In the genomic region with DNA sequence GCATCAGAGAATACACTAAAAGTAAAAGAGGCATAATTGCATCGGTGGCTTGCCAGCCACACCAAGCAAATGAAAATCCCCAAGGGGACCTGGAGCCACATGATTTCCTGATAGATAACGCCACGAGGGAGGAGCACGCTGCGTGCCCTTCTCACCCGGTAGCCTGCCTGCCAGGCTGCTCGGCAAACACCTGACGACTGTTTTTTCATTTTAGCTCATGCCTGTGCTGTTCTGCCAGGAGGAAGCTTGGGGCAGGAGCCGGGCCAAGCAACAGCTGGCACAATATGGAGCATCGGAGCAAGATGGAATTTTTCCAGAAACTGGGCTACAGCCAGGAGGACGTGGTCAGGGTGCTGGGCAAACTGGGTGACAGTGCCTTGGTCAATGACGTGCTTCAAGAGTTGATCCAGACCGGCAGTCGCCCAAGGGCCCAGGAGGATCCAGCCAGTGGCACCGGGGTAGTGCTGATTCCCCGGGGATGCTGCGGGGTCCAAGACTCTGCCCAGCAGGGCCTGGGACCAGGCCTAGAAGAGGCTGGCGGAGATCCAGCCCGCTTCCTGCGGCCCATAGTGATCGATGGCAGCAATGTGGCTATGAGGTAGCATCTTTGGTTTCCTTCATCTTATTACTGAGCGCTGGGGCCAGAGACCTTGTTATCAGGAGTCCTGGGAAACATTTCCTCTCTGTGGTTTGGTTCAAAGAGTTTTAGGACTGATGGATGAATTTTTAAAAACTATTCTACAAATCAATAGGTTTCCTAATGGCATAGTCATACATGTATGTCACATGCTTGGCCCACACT, we compare ENCODE assay signal across 9 mouse cellular contexts. TPM values are rescaled to one million over a fixed set of nuclear protein-coding genes. Genes with fewer than 3 reads are reported as not detected.
A peak's percentile ranks its signal among the peaks of the same experiment; 100 is the strongest.
DNase-seq lines count a peak whose midpoint lies in the region; ATAC-seq and TF ChIP-seq lines count a peak whose summit lies in the region.
"Had no signal": no experiment of that assay in that cellular context is flagged by ENCODE, and none has a peak within 500 bp of the region (broad histone marks: within the 10 kb centered on the region; RNA-seq: fewer than 3 reads in every experiment).

No protein-coding gene starts in this region.

- H3K9ac ChIP-seq in midbrain, postnatal 0 days (replicated peaks; ENCODE audit: low read length, poor library complexity, severe bottlenecking), result no peak overlapping the region
- H3K9ac ChIP-seq: forebrain, embryonic 13.5 days had no signal

- WGBS in midbrain, postnatal 0 days, result 78% methylated on average over 22 of the region's 22 CpGs
- WGBS in midbrain, embryonic 10.5 days, result 90% methylated on average over 22 of the region's 22 CpGs
- 27% methylated on average over 22 of the region's 22 CpGs for WGBS in bone marrow, adult 2 months
- WGBS in kidney, adult 2 months, result 77% methylated on average over 22 of the region's 22 CpGs

- H3K9me3 ChIP-seq in midbrain, postnatal 0 days (ENCODE audit: low read length), result no peaks in the 10 kb centered on the region
- no peaks in the 10 kb centered on the region for H3K9me3 ChIP-seq in midbrain, embryonic 10.5 days (replicated peaks)
- H3K9me3 ChIP-seq: forebrain, embryonic 13.5 days had no signal

- no peak overlapping the region for H3K4me3 ChIP-seq in midbrain, postnatal 0 days (ENCODE audit: low read depth, low read length)
- no peak overlapping the region for H3K4me3 ChIP-seq in midbrain, embryonic 10.5 days
- H3K4me3 ChIP-seq in bone marrow, adult 2 months (replicated peaks; ENCODE audit: control insufficient read depth, low read depth, low read length), result no peak overlapping the region
- H3K4me3 ChIP-seq in kidney, adult 2 months (ENCODE audit: insufficient read depth, low read depth, low read length), result no peak overlapping the region
- H3K4me3 ChIP-seq: forebrain, embryonic 13.5 days had no signal

- no peak overlapping the region for H3K27ac ChIP-seq in midbrain, postnatal 0 days (ENCODE audit: low read depth, low read length)
- no peak overlapping the region for H3K27ac ChIP-seq in midbrain, embryonic 10.5 days (replicated peaks)
- peak overlapping the region; percentile 48 for H3K27ac ChIP-seq in bone marrow, adult 2 months (ENCODE audit: control insufficient read depth, insufficient read depth, low read depth, low read length, poor library complexity)
- no peak overlapping the region for H3K27ac ChIP-seq in kidney, adult 2 months (ENCODE audit: insufficient read depth, low read depth, low read length)
- H3K27ac ChIP-seq: forebrain, embryonic 13.5 days had no signal

- no peak for TF ChIP-seq CTCF in midbrain, postnatal 0 days (IDR thresholded peaks at IDR 0.05)
- TF ChIP-seq CTCF in bone marrow, adult 2 months (IDR thresholded peaks at IDR 0.05; ENCODE audit: control insufficient read depth, insufficient read depth, low read length), result no peak
- no peak for TF ChIP-seq CTCF in kidney, adult 2 months (conservative IDR thresholded peaks at IDR 0.05; ENCODE audit: insufficient read depth, insufficient read length, low read depth, low read length)

- no peak for TF ChIP-seq POLR2A in bone marrow, adult 2 months (IDR thresholded peaks at IDR 0.05; ENCODE audit: borderline replicate concordance, control insufficient read depth, low read depth, low read length)
- TF ChIP-seq POLR2A in kidney, adult 2 months (IDR thresholded peaks at IDR 0.05; ENCODE audit: low read depth, low read length), result no peak

- H3K36me3 ChIP-seq in midbrain, postnatal 0 days (ENCODE audit: insufficient read depth, low read length), result no peaks in the 10 kb centered on the region
- no peaks in the 10 kb centered on the region for H3K36me3 ChIP-seq in midbrain, embryonic 10.5 days
- H3K36me3 ChIP-seq in kidney, adult 2 months (ENCODE audit: control insufficient read depth, insufficient read depth, low read length), result no peaks in the 10 kb centered on the region

- no peak overlapping the region for H3K4me2 ChIP-seq in midbrain, postnatal 0 days (ENCODE audit: low read depth, low read length, poor library complexity, severe bottlenecking)
- H3K4me2 ChIP-seq: forebrain, embryonic 13.5 days had no signal

- H3K4me1 ChIP-seq in midbrain, postnatal 0 days (ENCODE audit: insufficient read depth, low read length), result no peaks in the 10 kb centered on the region
- no peaks in the 10 kb centered on the region for H3K4me1 ChIP-seq in midbrain, embryonic 10.5 days
- peaks cover 7% of the 10 kb centered on the region for H3K4me1 ChIP-seq in bone marrow, adult 2 months (ENCODE audit: control insufficient read depth, insufficient read depth, low read length)
- H3K4me1 ChIP-seq in kidney, adult 2 months (ENCODE audit: control insufficient read depth, insufficient read depth, low read length), result peaks cover 4% of the 10 kb centered on the region; the same call in 1 of the 2 replicates
- H3K4me1 ChIP-seq: forebrain, embryonic 13.5 days had no signal

- peak; percentile 45 for DNase-seq in midbrain, postnatal 0 days (ENCODE audit: low spot score)
- DNase-seq in midbrain, embryonic 10.5 days (ENCODE audit: low spot score), result no peak
- peak; percentile 43 for DNase-seq in gastrocnemius, postnatal 25 days
- peak; percentile 55 for DNase-seq in thymus, postnatal 25 days
- DNase-seq in kidney, adult 2 months, result no peak
- no peak for DNase-seq in layer of hippocampus, postnatal 36 days

- no peaks in the 10 kb centered on the region for H3K27me3 ChIP-seq in midbrain, postnatal 0 days (ENCODE audit: insufficient read depth, low read length)
- no peaks in the 10 kb centered on the region for H3K27me3 ChIP-seq in midbrain, embryonic 10.5 days (ENCODE audit: low read depth, poor library complexity, severe bottlenecking)
- H3K27me3 ChIP-seq in kidney, adult 2 months (replicated peaks; ENCODE audit: control insufficient read depth, insufficient read depth, low read length), result no peaks in the 10 kb centered on the region
- H3K27me3 ChIP-seq: forebrain, embryonic 13.5 days had no signal

- ATAC-seq in midbrain, postnatal 0 days (ENCODE audit: low FRiP score), result no peak
- ATAC-seq: forebrain, embryonic 13.5 days; midbrain, embryonic 16.5 days had no signal

RNA-seq across cellular contexts. Expression of a gene that starts 7.5 kb away (rescaled TPM):
- 0.14 and 0.16 TPM in 2 replicates for total RNA-seq in midbrain, postnatal 0 days (2014; rRNA removed)
- 0.20 and 0.34 TPM in 2 replicates for polyA plus RNA-seq in midbrain, postnatal 0 days (2015; fragmentation: Nextera tagmentation; extraction: Ambion mirVana)
- 0.02 TPM in 1 of 2 replicates, not detected in the other for polyA plus RNA-seq in midbrain, embryonic 10.5 days (2016; fragmentation: Nextera tagmentation; extraction: Ambion mirVana)
- polyA plus RNA-seq in bone marrow, adult 2 months (2011; ENCODE audit: insufficient read depth, insufficient read length, low replicate concordance, missing spikeins), result 1.1 and 4.9 TPM in 2 replicates
- under 1 TPM in 1 of 2 experiments, not detected in 1; 0.05 TPM for total RNA-seq in gastrocnemius, postnatal 25 days (2021)
- polyA plus RNA-seq in kidney, adult 2 months (2012; rRNA removed), result 0.98 and 1.8 TPM in 2 replicates
- under 1 TPM; 0.13 to 0.17 TPM for total RNA-seq in layer of hippocampus, postnatal 36 days (2021)
- polyA plus RNA-seq: forebrain, embryonic 13.5 days had no signal

RNA-seq across cellular contexts. Expression of a gene that starts 47.1 kb away (rescaled TPM):
- total RNA-seq in midbrain, postnatal 0 days (2014; rRNA removed), result 30.6 and 40.5 TPM in 2 replicates
- 46.0 and 50.6 TPM in 2 replicates for polyA plus RNA-seq in midbrain, postnatal 0 days (2015; fragmentation: Nextera tagmentation; extraction: Ambion mirVana)
- polyA plus RNA-seq in midbrain, embryonic 10.5 days (2016; fragmentation: Nextera tagmentation; extraction: Ambion mirVana), result 41.5 and 43.8 TPM in 2 replicates
- polyA plus RNA-seq in bone marrow, adult 2 months (2011; ENCODE audit: insufficient read depth, insufficient read length, low replicate concordance, missing spikeins), result 21.1 and 44.7 TPM in 2 replicates
- total RNA-seq in gastrocnemius, postnatal 25 days (2021), result 10 to 100 TPM; 10.2 to 10.5 TPM
- 4.1 and 6.2 TPM in 2 replicates for polyA plus RNA-seq in kidney, adult 2 months (2012; rRNA removed)
- 10 to 100 TPM; 34.9 to 37.9 TPM for total RNA-seq in layer of hippocampus, postnatal 36 days (2021)

RNA-seq across cellular contexts. Expression of a gene that starts 47.1 kb away (rescaled TPM):
- total RNA-seq in midbrain, postnatal 0 days (2014; rRNA removed), result 22.2 and 35.4 TPM in 2 replicates
- 65.4 and 67.9 TPM in 2 replicates for polyA plus RNA-seq in midbrain, postnatal 0 days (2015; fragmentation: Nextera tagmentation; extraction: Ambion mirVana)
- polyA plus RNA-seq in midbrain, embryonic 10.5 days (2016; fragmentation: Nextera tagmentation; extraction: Ambion mirVana), result 54.0 and 54.6 TPM in 2 replicates
- 14.3 and 36.3 TPM in 2 replicates for polyA plus RNA-seq in bone marrow, adult 2 months (2011; ENCODE audit: insufficient read depth, insufficient read length, low replicate concordance, missing spikeins)
- total RNA-seq in gastrocnemius, postnatal 25 days (2021), result 10 to 100 TPM; 87.1 to 92.7 TPM
- 49.0 and 49.8 TPM in 2 replicates for polyA plus RNA-seq in kidney, adult 2 months (2012; rRNA removed)
- 10 to 100 TPM; 15.9 to 19.5 TPM for total RNA-seq in layer of hippocampus, postnatal 36 days (2021)

Comparison
In these comparisons a context has a peak if more than half of its experiments do, and no peak if none do; other contexts are left out.
1. DNase-seq: peak in midbrain, postnatal 0 days (single experiment), gastrocnemius, postnatal 25 days (single experiment) and thymus, postnatal 25 days (single experiment); none in midbrain, embryonic 10.5 days (single experiment), kidney, adult 2 months (single experiment) and layer of hippocampus, postnatal 36 days (0 of 2).